Mouse (Mus musculus): Measurements from ENCODE around the gene Slc25a27. TPM values are rescaled to one million over a fixed set of nuclear protein-coding genes. Genes with fewer than 3 reads are reported as not detected.

The Slc25a27 gene
- total RNA-seq, 2 experiments from 2014 or later = 4.8 to 5.6 TPM

Other genes starting within 250 kb of the Slc25a27 start
- not detected for gene Mep1a, start 164.4 kb downstream of the Slc25a27 start, total RNA-seq (2021)
- gene Ankrd66, start 123.6 kb downstream of the Slc25a27 start, total RNA-seq (2021) = not detected
- gene Pla2g7, start 99.1 kb downstream of the Slc25a27 start, total RNA-seq (2021) = 10 to 100 TPM; 13.8 to 15.9 TPM
- gene Tdrd6, start 36.9 kb downstream of the Slc25a27 start, total RNA-seq (2021) = not detected
- gene Cyp39a1, start 211 bp upstream of the Slc25a27 start, total RNA-seq (2021) = 1 to 10 TPM; 2.6 to 2.9 TPM
- gene Rcan2, start 134.1 kb upstream of the Slc25a27 start, total RNA-seq (2021) = 10 to 100 TPM; 45.3 to 46.6 TPM